Mouse (Mus musculus): ENCODE measurements around the gene Gm9837.

- TF ChIP-seq POLR2A (IDR thresholded peaks at IDR 0.05; ENCODE audit: low read depth, low read length) = no peak
- TF ChIP-seq CTCF (IDR thresholded peaks at IDR 0.05; ENCODE audit: borderline replicate concordance, insufficient read depth, low read length) = no peak
Observed at GRCm38 (mm10) chr11:53435504-53435903, 34.8 kb downstream of the Gm9837 start.
